Mouse (Mus musculus) liver, embryonic 12.5 days (tissue): ENCODE results near the gene Atp10a. TPM values are rescaled to one million over a fixed set of nuclear protein-coding genes. Genes with fewer than 3 reads are reported as not detected.

Experiments used
- ATAC-seq: fragments of 200-750 bp; cut with Nextera tagmentation; 2 replicates; pipeline ENCODE4 v1.8.0; 2017; ENCODE audit warnings: moderate number of reproducible peaks, mild to moderate bottlenecking, moderate library complexity
- H3K27ac ChIP-seq: fragments of 300-500 bp; sonication (generic); 2 replicates; pipeline ENCODE4 v1.5.1; 2016; ENCODE audit warnings: mild to moderate bottlenecking
- H3K27me3 ChIP-seq: fragments of 300-500 bp; sonication (generic); replicated peaks from 2 replicates; pipeline ENCODE4 v1.6.1; 2016; ENCODE audit warnings: mild to moderate bottlenecking, moderate library complexity
- H3K36me3 ChIP-seq: fragments of 300-500 bp; sonication (generic); 2 replicates; pipeline ENCODE4 v1.6.1; 2016; ENCODE audit warnings: mild to moderate bottlenecking, moderate library complexity
- H3K4me1 ChIP-seq: fragments of 300-500 bp; sonication (generic); 2 replicates; pipeline ENCODE4 v1.6.1; 2016
- H3K4me2 ChIP-seq: fragments of 300-500 bp; sonication (generic); 2 replicates; pipeline ENCODE4 v1.6.1; 2016; ENCODE audit warnings: mild to moderate bottlenecking, moderate library complexity
- H3K4me3 ChIP-seq: fragments of 300-500 bp; sonication (generic); 2 replicates; pipeline ENCODE4 v1.5.1; 2016; ENCODE audit warnings: mild to moderate bottlenecking, moderate library complexity
- H3K9ac ChIP-seq: fragments of 300-500 bp; sonication (generic); 2 replicates; pipeline ENCODE4 v1.6.1; 2016; ENCODE audit warnings: mild to moderate bottlenecking, moderate library complexity
- H3K9me3 ChIP-seq: fragments of 300-500 bp; sonication (generic); replicated peaks from 2 replicates; pipeline ENCODE4 v1.6.1; 2016; ENCODE audit warnings: mild to moderate bottlenecking, moderate library complexity
- WGBS: fragments of 180-500 bp; shearing (Covaris S2); methylation state at CpG from one replicate; pipeline ENCODE4 v1.1.7; 2016; ENCODE audit not compliant: insufficient replicate concordance; 5-methylcytosine and 5-hydroxymethylcytosine counted together
- polyA plus RNA-seq: library from polyadenylated mRNA; unstranded; fragments of >200 nt; fragmentation: Nextera tagmentation; extraction: Ambion mirVana; gene quantifications from 2 replicates; pipeline ENCODE4 v1.2.1, GENCODE M21; 2016

Gene Atp10a
- polyA plus RNA-seq, 1 experiment from 2014 or later: 2.0 TPM

DNA sequence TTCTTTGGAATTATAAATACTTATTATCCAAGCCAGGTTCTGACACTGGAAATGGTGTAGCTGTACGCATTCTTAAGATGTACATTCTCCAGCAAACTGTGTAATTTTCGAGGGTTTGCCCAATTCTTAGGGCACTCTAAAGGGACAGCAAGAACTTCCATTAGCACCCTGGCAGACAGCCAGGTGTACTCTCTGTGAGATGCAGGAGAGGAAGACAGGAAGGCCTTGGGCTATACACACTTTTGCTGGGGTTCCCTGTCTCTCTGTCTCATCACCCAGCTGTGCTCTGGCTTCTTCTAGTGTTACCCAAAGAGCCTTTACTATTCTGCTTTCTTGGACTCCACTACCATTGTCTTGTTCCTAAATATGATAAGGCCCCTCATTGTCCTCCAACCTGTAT lies 36.7 kb downstream of the Atp10a start:
- H3K4me1 ChIP-seq: no peaks in the 10 kb centered on the region
- H3K9me3 ChIP-seq: no peaks in the 10 kb centered on the region
- no peaks in the 10 kb centered on the region for H3K27me3 ChIP-seq
- H3K36me3 ChIP-seq: no peaks in the 10 kb centered on the region
- H3K4me2 ChIP-seq: no peak overlapping the region
- H3K9ac ChIP-seq: no peak overlapping the region
- H3K4me3 ChIP-seq: no peak overlapping the region
- no peak overlapping the region for H3K27ac ChIP-seq
- ATAC-seq: no peak
- WGBS: 53% methylated on average over 2 of the region's 2 CpGs

- Histone ChIP-seq H3K9ac (no peak overlapping the region), H3K4me2 (no peak overlapping the region), H3K27ac (no peak overlapping the region), H3K9me3 (no peaks in the 10 kb centered on the region), H3K4me1 (no peaks in the 10 kb centered on the region), H3K36me3 (no peaks in the 10 kb centered on the region), H3K27me3 (no peaks in the 10 kb centered on the region), H3K4me3 (no peak overlapping the region)
- 61% methylated on average over 3 of the region's 3 CpGs for WGBS
- ATAC-seq: no peak
Measured at GRCm38 (mm10) chr7:58693342-58693741, 37.4 kb downstream of the Atp10a start.

- no peak for ATAC-seq
- WGBS: 69% methylated on average over 1 of the region's 1 CpGs
- no peaks in the 10 kb centered on the region for H3K36me3 ChIP-seq
- H3K4me2 ChIP-seq: no peak overlapping the region
- no peaks in the 10 kb centered on the region for H3K9me3 ChIP-seq
- no peaks in the 10 kb centered on the region for H3K27me3 ChIP-seq
- H3K9ac ChIP-seq: no peak overlapping the region
- H3K27ac ChIP-seq: no peak overlapping the region
- H3K4me1 ChIP-seq: no peaks in the 10 kb centered on the region
- no peak overlapping the region for H3K4me3 ChIP-seq
Measured at GRCm38 (mm10) chr7:58695661-58696060, 39.7 kb downstream of the Atp10a start.

DNA sequence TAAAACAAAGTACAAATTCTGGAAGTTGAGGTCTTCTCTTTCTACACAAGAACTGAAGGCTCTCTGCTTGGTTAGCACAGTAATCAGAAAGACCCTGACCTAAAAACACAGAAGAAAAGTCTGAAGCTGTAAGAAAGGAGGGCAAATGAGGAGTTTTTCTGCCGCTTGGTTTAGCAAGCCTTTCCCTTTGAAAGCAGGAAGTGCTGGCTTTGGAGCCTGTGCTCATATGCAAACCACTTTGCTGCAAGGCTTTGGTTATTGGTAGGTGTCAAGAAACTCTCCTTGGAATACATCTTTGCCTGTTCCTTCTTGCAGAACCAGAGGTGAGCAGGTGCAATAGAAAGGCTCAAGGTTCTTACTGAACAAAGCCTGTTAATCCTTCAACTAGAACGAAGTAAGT lies 41.1 kb downstream of the Atp10a start:
- no peak for ATAC-seq
- no peaks in the 10 kb centered on the region for H3K27me3 ChIP-seq
- H3K9me3 ChIP-seq: no peaks in the 10 kb centered on the region
- no peaks in the 10 kb centered on the region for H3K4me1 ChIP-seq
- H3K36me3 ChIP-seq: no peaks in the 10 kb centered on the region
- no peak overlapping the region for H3K4me2 ChIP-seq
- WGBS: 36% methylated on average over 2 of the region's 2 CpGs
- H3K9ac ChIP-seq: no peak overlapping the region
- no peak overlapping the region for H3K4me3 ChIP-seq
- no peak overlapping the region for H3K27ac ChIP-seq

GRCm38 (mm10) chr7:58698738-58699442 lies 42.9 kb downstream of the Atp10a start:
- ATAC-seq: no peak
- no peaks in the 10 kb centered on the region for H3K36me3 ChIP-seq
- WGBS: 74% methylated on average over 7 of the region's 7 CpGs
- no peaks in the 10 kb centered on the region for H3K27me3 ChIP-seq
- no peaks in the 10 kb centered on the region for H3K4me1 ChIP-seq
- H3K9me3 ChIP-seq: no peaks in the 10 kb centered on the region
- H3K27ac ChIP-seq: no peak overlapping the region
- H3K9ac ChIP-seq: no peak overlapping the region
- no peak overlapping the region for H3K4me2 ChIP-seq
- no peak overlapping the region for H3K4me3 ChIP-seq

GRCm38 (mm10) chr7:58701311-58701710 lies 45.3 kb downstream of the Atp10a start:
- Histone ChIP-seq H3K4me3 (no peak overlapping the region), H3K9ac (no peak overlapping the region), H3K4me2 (no peak overlapping the region), H3K27me3 (no peaks in the 10 kb centered on the region), H3K9me3 (no peaks in the 10 kb centered on the region), H3K4me1 (no peaks in the 10 kb centered on the region), H3K27ac (no peak overlapping the region), H3K36me3 (no peaks in the 10 kb centered on the region)
- ATAC-seq: no peak
- 83% methylated on average over 4 of the region's 4 CpGs for WGBS

DNA sequence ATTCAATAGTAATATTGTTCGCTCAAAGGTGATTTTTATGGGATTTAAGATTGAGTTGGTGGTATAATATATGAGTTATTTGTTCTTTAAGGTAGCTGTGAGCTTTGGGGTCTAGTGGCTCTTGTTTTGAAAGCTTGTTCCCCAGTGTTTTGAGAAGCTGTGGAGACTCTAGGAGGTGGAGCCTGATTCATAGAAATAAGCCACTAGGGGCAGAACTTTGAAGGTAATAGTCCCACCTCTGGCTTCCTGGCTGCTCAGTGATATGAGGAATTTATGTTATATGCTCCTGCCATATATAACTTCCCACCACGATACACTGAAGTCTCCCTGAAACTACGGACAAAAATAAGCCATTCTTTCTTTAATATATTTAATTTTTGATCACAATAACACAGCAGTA lies 49.2 kb downstream of the Atp10a start:
- no peaks in the 10 kb centered on the region for H3K9me3 ChIP-seq
- H3K4me3 ChIP-seq: no peak overlapping the region
- no peaks in the 10 kb centered on the region for H3K27me3 ChIP-seq
- no peak overlapping the region for H3K27ac ChIP-seq
- H3K4me1 ChIP-seq: no peaks in the 10 kb centered on the region
- H3K36me3 ChIP-seq: no peaks in the 10 kb centered on the region
- no peak for ATAC-seq
- no peak overlapping the region for H3K4me2 ChIP-seq
- 61% methylated on average over 3 of the region's 3 CpGs for WGBS
- H3K9ac ChIP-seq: no peak overlapping the region

- 69% methylated on average over 3 of the region's 3 CpGs for WGBS
- Histone ChIP-seq H3K4me2 (no peak overlapping the region), H3K27me3 (no peaks in the 10 kb centered on the region), H3K9me3 (no peaks in the 10 kb centered on the region), H3K27ac (no peak overlapping the region), H3K4me1 (no peaks in the 10 kb centered on the region), H3K9ac (no peak overlapping the region), H3K36me3 (no peaks in the 10 kb centered on the region), H3K4me3 (no peak overlapping the region)
- ATAC-seq: no peak
Measured at GRCm38 (mm10) chr7:58709306-58709705, 53.3 kb downstream of the Atp10a start.

- 49% methylated on average over 1 of the region's 1 CpGs for WGBS
- Histone ChIP-seq H3K27me3 (no peaks in the 10 kb centered on the region), H3K27ac (no peak overlapping the region), H3K4me1 (no peaks in the 10 kb centered on the region), H3K9ac (no peak overlapping the region), H3K36me3 (no peaks in the 10 kb centered on the region), H3K4me3 (no peak overlapping the region), H3K4me2 (no peak overlapping the region), H3K9me3 (no peaks in the 10 kb centered on the region)
- no peak for ATAC-seq
Measured at GRCm38 (mm10) chr7:58710312-58710711, 54.3 kb downstream of the Atp10a start.

DNA sequence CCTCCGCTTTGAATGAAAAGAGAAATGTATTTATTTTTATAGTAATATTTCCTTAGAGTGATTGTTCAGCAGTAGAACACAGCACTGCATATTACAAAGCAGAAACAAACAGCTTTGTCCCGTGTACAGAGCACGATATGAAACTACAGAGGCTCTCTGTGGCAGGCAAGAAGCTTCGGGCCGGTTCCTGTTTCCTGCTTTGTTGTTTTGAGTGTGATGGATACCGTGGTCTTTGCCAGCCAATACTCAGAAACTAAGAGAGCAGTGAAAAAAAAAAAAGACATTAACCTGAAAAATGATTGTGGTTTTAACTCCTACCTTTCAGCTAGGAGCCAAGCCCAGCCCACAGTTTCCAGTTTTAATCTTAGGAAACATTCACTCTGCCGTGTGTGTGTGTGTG lies 55.8 kb downstream of the Atp10a start:
- no peak for ATAC-seq
- Histone ChIP-seq H3K9ac (no peak overlapping the region), H3K27me3 (no peaks in the 10 kb centered on the region), H3K27ac (no peak overlapping the region), H3K9me3 (no peaks in the 10 kb centered on the region), H3K36me3 (no peaks in the 10 kb centered on the region), H3K4me3 (no peak overlapping the region), H3K4me1 (no peaks in the 10 kb centered on the region), H3K4me2 (no peak overlapping the region)
- 55% methylated on average over 7 of the region's 7 CpGs for WGBS

DNA sequence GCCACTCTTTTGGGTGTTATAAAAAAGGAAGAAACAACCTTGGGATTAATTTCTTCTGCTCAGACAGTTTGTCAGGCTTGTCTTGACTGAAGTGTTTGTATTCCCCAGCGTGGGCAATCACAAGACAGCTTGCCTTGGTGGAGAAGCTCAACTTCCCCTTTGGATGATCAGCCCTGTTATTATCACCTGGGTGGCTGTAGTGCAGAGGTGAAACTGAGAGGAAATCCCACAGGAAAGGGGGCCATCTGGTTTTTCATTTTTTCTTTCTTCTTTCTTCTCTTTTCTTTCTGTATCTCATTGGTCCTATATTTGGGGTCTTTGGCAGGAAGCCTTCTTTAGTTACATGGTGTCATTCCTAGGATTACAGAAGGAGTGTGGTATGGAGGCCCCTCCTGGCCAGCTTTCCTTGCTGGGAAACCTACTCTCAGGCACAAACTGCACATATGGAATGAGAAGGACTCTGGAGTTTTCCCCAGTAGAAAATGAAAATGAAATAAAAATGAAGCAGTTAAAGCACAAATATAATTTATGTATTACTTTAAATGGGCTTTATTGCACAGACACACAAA lies 59.7 kb downstream of the Atp10a start:
- Histone ChIP-seq H3K4me1 (0 out of 2 replicates have a peak, but pooled peaks cover 15% of the 10 kb centered on the region), H3K27me3 (no peaks in the 10 kb centered on the region), H3K27ac (no peak overlapping the region), H3K9me3 (no peaks in the 10 kb centered on the region), H3K9ac (no peak overlapping the region), H3K4me3 (no peak overlapping the region), H3K36me3 (no peaks in the 10 kb centered on the region), H3K4me2 (no peak overlapping the region)
- 16% methylated on average over 1 of the region's 1 CpGs for WGBS
- no peak for ATAC-seq

DNA sequence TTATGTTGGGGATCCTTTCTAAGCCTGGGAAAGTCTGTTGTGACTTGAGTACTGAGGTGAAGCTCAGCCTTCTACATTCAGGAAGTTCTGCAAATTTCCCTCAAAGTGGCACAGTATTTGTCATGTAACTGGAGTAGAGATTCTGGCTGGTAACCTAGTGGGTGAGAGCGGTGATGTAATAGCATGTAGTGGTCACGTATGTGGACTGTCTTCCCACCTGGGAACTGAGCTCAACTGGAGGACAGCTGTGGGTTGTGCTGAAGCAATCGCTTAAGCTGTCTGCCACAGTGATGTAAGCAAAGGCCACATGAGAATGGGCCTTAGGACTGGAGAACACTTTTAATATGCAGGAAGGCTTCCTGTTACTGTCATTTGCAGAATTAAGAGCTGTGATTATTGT lies 60.7 kb downstream of the Atp10a start:
- no peaks in the 10 kb centered on the region for H3K27me3 ChIP-seq
- no peak for ATAC-seq
- 65% methylated on average over 3 of the region's 3 CpGs for WGBS
- no peaks in the 10 kb centered on the region for H3K9me3 ChIP-seq
- no peak overlapping the region for H3K9ac ChIP-seq
- H3K4me3 ChIP-seq: no peak overlapping the region
- no peak overlapping the region for H3K27ac ChIP-seq
- 0 out of 2 replicates have a peak, but pooled peaks cover 15% of the 10 kb centered on the region for H3K4me1 ChIP-seq
- H3K4me2 ChIP-seq: no peak overlapping the region
- no peaks in the 10 kb centered on the region for H3K36me3 ChIP-seq

DNA sequence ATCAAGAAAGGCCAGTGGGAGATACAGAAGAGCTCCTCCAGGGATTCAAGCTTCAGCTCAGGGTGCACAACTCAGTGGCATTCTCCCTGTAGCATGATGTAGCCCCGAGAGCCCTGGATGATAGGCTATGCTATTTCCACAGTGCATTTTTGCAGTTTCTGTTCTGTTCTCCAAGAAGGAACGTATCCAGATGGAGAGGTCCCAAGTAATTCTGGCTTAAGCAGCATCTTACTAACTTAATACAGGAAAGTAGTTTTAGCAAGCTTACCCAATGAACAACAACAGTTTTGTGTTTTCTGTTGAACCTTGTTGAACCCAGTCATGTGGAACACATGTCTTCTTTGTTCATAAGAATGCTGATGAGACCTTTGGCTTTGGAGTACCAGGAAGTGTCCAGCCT lies 62.6 kb downstream of the Atp10a start:
- WGBS: 64% methylated on average over 2 of the region's 2 CpGs
- H3K4me2 ChIP-seq: no peak overlapping the region
- H3K36me3 ChIP-seq: no peaks in the 10 kb centered on the region
- H3K27me3 ChIP-seq: no peaks in the 10 kb centered on the region
- no peak overlapping the region for H3K27ac ChIP-seq
- no peaks in the 10 kb centered on the region for H3K9me3 ChIP-seq
- H3K9ac ChIP-seq: no peak overlapping the region
- no peak for ATAC-seq
- H3K4me3 ChIP-seq: no peak overlapping the region
- H3K4me1 ChIP-seq: 0 out of 2 replicates have a peak, but pooled peaks cover 20% of the 10 kb centered on the region
